Mouse (Mus musculus) lung, postnatal 25 days (tissue): Measurements from ENCODE around the gene Plbd2.
A peak's percentile ranks its signal among the peaks of the same experiment; 100 is the strongest.

Experiments
- DNase-seq: peaks from one replicate; pipeline ENCODE4 v3.0.0; 2022; ENCODE audit warnings: low spot score

Gene Plbd2

GRCm38 (mm10) chr5:120473361-120473760, 30.1 kb downstream of the Plbd2 start:
- no peak for DNase-seq

GRCm38 (mm10) chr5:120472770-120473169, 30.7 kb downstream of the Plbd2 start, which contains the start of gene Sdsl:
TSS of gene Sdsl (minus strand) at chr5:120472810.
- no peak for DNase-seq

GRCm38 (mm10) chr5:120471538-120471937, 31.9 kb downstream of the Plbd2 start:
- no peak for DNase-seq

GRCm38 (mm10) chr5:120468830-120469229, 34.6 kb downstream of the Plbd2 start:
- DNase-seq, result no peak

- no peak for DNase-seq
Measured at GRCm38 (mm10) chr5:120468336-120468735, 35.1 kb downstream of the Plbd2 start.

GRCm38 (mm10) chr5:120467026-120467425, 36.4 kb downstream of the Plbd2 start:
- no peak for DNase-seq

- DNase-seq, result peak; percentile 12
Measured at GRCm38 (mm10) chr5:120465860-120466259, 37.6 kb downstream of the Plbd2 start.

- no peak for DNase-seq
Measured at GRCm38 (mm10) chr5:120465062-120465461, 38.4 kb downstream of the Plbd2 start.

GRCm38 (mm10) chr5:120464321-120464720, 39.1 kb downstream of the Plbd2 start:
- no peak for DNase-seq

GRCm38 (mm10) chr5:120461902-120462301, 41.5 kb downstream of the Plbd2 start:
- no peak for DNase-seq

GRCm38 (mm10) chr5:120459133-120459532, 44.3 kb downstream of the Plbd2 start:
- no peak for DNase-seq

- peak; percentile 18 for DNase-seq
Measured at GRCm38 (mm10) chr5:120457628-120458027, 45.8 kb downstream of the Plbd2 start.

- no peak for DNase-seq
Measured at GRCm38 (mm10) chr5:120456841-120457554, 46.4 kb downstream of the Plbd2 start.

GRCm38 (mm10) chr5:120456253-120456652, 47.2 kb downstream of the Plbd2 start:
- DNase-seq, result no peak

- DNase-seq, result no peak
Measured at GRCm38 (mm10) chr5:120454756-120455337, 48.6 kb downstream of the Plbd2 start.

GRCm38 (mm10) chr5:120447305-120447704, 56.1 kb downstream of the Plbd2 start:
- DNase-seq, result no peak

- DNase-seq, result peak; percentile 73
Measured at GRCm38 (mm10) chr5:120440733-120441132, 62.7 kb downstream of the Plbd2 start.

GRCm38 (mm10) chr5:120439887-120440670, 63.3 kb downstream of the Plbd2 start:
- no peak for DNase-seq

- DNase-seq, result no peak
Measured at GRCm38 (mm10) chr5:120438991-120439710, 64.3 kb downstream of the Plbd2 start.

GRCm38 (mm10) chr5:120438469-120438868, 65.0 kb downstream of the Plbd2 start:
- no peak for DNase-seq

- no peak for DNase-seq
Measured at GRCm38 (mm10) chr5:120437986-120438385, 65.4 kb downstream of the Plbd2 start.

- no peak for DNase-seq
Measured at GRCm38 (mm10) chr5:120437539-120437938, 65.9 kb downstream of the Plbd2 start.
